Mouse (Mus musculus) heart, postnatal 0 days (tissue): ENCODE results near the gene Egfr.

Source experiments
- CTCF ChIP-seq: IDR thresholded peaks from 2 replicates; pipeline ENCODE4 v1.5.1; 2016; ENCODE audit warnings: antibody characterized with exemption, control low read depth, low read depth
- EP300 ChIP-seq: IDR thresholded peaks from 2 replicates; pipeline ENCODE4 v1.6.1; 2016; ENCODE audit warnings: antibody characterized with exemption, low read depth

DNA sequence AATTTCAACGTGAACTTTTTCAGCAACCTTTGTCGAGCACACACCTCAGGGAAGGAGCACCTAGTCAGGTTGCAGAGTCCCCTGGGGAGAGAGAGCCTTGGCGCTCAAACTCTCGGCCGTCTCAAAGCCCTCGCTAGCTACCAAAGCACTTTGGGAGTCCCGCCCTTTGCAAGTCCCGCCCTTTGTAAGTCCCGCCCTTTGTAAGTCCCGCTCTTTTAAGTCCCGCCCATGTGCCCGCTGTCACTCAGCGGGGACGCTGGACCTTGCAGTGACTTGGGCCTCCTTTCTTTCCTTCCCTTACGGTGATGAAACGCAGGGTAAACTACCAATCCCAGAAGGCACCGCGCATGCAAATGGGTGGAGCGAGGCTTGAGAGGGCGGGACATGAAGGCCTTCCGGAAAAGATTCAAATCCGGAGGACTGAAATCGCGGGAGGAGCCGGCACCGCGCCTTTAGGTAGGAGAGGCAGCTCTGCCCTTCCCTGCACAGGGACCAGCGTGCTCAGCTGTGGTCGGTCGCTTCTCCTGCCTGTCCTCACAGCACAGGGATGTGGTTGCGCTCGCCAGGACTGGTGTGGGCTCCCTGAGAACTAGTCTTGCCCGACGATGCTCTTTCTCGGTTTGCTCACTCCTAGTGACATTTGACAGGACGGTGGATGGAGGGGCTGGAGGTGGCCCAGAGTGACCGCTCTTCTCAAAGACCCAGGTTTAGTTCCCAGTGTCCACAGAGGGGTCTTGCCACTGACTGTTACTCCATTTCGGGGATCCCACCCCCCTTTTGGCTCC is 199.2 kb downstream of the Egfr start, which contains the start of gene Fbxo48:
- no peak for TF ChIP-seq CTCF
- TF ChIP-seq EP300, result no peak
